Mouse (Mus musculus): ENCODE data around the gene Osbpl7. TPM values are rescaled to one million over a fixed set of nuclear protein-coding genes. Genes with fewer than 3 reads are reported as not detected.
A peak's percentile ranks its signal among the peaks of the same experiment; 100 is the strongest.

Osbpl7 gene
- 10 to 100 TPM; 24.9 to 46.4 TPM for polyA plus RNA-seq (2017; shearing (Covaris generic))

DNA sequence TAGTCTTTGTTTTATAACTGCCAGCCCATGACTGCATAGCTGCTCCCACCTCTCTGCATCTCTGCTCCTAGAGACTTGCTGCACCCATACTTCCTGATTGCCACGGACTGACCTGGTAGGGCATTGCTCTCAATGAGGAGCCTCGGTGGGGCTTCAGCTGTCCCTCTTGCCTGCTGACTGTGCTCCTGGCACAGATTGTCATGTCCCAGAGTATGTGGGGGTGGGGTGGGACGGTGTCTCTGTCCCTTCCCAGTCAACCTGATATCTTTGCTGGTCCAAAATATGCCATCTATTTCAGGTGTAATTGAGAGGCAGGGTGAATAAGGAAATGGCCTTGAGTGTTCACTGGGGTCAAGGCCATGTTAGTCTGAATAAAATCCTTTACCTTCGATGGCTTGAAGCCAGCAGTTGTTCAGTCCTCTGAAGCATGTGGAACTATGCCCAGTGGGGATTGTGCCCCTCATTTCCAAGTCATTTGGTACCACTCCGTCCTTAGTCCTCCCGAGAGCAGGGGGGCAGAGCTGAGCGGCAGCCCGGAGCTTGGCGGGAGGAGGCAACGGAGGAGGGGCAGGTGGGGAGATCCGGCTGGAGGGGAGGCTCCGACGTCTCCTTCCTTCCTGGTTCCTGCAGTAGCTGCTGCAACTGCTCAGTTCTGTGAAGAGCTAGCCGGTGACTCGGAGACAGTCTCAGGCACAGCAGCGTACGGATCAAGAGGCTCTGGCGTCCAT is at the start of gene Osbpl7:
Gene Osbpl7, plus strand, starts transcription at position 413 of the 728 bp plus-strand sequence.
- ATAC-seq, result peak; percentile 90

DNA sequence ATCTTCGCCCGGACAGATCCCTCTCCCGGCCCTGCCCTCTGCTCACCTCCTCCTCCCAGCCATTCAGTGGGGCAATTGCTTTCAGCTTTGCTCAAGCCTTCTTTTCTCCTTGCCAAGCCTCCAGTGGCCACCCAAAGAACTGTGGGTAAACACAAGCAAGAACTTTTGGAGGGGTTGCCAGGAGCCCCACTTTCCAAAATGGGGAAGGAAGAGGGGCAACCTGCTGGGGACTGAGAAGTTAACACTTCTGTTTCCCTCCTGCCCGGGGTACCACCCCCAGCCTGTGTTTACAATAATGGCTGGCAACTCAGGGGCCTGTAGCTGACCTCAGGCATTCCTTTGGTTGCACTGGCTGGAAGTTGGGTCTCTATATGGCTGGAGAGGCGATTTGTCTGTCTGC is 47.3 kb upstream of the Osbpl7 start:
- no peak for ATAC-seq

DNA sequence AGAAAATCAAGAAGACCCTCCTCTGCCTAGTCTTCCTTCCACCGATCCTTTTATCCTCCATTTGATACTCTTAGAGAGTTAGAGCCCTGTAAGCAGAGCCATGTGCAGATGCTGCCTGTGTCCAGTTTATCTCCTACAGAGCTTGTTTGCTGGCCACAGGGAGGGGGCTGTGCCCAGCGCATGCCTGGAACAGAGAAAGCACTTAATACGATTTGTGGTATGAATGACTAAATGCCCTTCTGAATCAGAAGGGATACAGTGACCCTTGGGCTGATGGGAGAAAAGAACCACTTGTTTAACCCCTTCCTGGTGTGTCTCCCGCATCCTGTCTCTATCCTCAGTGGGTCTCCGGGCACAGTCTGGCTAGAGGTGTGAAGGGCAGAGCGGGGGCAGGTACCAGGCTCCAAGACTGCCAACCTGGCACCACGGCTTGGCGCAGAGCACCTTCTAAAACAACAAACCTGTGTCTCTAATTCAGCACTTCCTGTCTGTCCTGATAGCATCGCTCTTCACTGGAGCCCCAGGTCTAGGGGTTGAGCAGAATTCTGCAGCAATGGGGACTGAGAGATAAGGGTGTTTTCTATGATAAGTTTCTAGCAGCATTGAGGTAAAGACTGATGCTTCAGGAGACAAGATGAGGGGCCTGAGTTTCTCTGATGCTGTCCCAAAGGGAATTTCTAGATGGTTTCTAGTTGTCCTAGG is 43.2 kb upstream of the Osbpl7 start:
- ATAC-seq, result peak; percentile 94

DNA sequence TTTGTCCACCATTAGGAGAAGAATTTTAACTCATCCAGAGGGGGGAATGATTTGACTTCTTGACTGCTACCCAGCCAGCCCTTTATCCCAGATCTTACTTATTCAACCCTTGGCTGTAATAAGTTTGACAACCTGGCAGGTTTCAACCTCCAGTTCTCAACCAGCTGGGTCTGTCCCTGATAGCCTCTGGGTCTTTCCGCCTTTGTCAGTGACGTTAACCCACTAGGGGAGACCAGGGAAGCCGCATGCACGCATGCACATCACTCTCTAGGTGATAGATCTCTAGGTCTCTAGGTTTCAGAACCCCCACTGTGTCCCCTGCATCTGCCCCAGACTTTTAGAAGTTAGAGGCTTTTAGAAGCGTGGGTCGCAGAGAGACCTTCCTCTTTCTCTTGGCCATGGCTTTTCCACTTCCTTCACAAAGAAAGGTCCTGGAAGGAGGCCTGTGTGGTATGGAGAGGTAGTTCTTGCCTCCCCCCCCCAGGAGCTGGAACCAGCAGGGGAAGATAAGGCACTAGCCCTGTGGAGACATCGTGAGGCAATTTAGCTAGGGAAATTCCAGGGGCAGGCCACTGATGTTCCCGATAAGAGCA is 41.1 kb upstream of the Osbpl7 start:
- no peak for ATAC-seq

DNA sequence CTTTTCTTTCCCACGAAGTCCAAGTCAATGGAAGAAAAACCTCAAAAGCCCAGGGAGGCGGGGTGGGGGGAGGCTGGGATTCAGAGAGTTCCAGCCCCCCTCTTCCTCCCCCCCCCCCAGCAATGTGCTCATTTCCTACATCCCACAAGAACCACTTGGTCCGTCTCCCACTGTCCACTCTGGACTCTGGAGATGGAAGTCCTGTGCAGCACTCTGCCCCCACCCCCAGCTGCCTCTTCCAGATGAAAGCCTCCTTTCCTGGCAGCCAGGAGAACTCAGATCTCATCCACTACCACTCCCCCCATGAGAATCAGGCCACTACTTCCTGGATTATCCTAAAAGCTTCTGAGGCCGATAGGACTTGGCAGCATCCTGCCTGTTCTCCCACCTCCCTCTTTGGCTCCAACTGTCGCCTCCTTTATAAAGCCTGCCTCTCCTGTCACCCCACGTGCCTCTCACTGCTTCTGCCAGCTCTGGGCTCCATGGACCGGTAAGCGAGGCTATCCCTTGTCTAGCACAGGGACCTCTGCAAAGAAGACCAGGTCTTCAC is 37.2 kb upstream of the Osbpl7 start, which contains the start of gene Sp6:
Gene Sp6, plus strand, starts transcription at position 274 of the 550 bp plus-strand sequence.
- ATAC-seq, result no peak

DNA sequence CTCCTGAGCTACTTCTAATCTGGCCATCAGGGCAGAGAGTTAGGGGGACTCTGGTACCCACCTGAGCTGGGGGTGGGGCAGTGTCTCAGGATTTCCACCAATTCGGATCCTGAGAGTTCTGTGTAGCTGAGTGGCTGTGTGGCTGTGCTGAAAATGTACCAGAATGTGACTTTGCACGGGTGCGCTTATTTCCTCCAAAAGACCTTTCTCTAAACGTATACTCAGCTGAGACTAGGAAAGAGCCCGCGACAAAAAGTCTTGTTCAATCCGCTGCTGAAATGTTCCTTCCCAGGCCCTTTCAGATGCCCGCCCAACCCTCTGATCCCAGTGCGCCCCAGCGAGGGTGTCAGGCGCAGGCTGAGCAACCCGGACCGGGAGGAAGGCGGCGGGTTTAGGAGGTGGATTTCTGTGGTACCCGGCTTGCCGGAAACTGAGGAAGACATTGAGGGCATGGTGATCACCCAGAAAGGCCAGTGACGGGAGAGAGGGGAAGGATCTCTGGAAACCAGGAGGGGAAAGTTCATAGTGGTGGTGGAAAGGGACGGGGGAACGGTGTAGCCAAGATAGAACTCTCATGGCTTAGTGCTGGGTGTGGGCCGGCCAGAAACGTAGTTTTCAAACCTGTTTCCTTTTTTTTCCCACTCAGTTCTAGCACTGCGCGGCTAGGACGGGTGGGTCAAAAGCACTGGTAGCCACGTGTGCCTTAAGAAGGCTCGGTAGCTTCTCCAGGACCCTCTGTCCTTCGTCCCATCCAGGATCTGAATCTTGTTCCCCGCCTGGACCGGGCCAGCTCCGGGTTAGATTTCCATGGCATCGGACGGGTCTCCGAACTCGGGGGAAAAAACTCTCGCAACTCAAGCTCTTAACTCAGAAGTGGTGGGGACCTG is 32.5 kb upstream of the Osbpl7 start:
- ATAC-seq, result no peak

DNA sequence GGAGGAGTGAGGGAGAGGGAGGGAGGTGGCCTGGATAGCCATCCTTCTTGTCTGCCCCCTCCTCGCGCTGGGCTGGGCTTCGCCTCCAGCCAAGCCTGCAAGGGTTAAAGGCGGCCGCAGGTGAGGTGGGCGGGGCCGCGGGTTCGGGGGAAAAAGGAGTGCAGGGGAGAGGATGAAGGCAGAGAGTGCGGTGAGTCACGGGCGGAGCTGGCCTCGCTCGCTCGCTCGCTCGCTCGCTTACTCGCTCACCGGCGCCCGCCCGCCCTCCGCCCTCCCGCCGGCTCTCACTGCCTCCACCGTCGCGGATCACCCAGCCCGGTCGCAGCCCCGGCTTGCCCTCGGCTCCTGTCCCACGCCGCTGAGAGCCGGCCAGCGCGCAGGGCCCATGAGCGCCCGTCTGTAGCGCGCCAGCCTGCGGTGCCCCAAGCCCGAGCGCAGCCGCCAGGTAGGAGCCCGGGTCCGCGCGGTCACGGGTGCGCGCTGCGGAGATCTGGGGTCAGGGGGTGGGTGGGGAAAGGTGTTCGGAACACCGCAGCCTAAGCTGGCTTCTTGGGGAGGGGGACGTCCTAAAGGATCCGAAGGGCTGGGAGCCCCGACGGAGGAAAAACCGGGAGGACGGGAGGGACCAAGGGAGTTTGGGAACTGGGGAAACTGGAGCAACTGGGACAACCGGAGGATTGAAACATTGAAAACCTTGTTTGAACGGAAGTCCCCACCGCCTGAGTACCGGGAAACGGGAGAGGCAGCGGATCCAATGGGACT is 31.7 kb upstream of the Osbpl7 start:
- peak; percentile 33 for ATAC-seq

DNA sequence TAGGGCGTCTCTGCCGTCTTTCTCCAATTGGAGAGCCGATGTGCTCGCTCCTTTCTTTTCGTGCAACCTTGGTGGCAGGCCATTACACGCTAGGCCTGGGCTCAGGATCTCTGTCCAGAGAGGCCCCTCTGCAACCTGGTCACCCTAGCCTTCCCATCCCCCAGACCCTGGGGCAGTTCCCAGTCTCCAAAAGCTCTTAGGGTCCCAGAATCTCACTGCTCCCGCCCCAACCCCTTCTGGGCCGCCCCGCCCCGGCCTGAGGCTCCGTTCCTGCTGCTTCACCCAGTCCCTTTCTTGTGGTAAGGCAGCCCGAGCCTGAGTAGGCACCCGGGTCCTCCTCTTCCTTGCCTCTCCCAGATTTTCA is 31.1 kb upstream of the Osbpl7 start:
- ATAC-seq, result no peak

DNA sequence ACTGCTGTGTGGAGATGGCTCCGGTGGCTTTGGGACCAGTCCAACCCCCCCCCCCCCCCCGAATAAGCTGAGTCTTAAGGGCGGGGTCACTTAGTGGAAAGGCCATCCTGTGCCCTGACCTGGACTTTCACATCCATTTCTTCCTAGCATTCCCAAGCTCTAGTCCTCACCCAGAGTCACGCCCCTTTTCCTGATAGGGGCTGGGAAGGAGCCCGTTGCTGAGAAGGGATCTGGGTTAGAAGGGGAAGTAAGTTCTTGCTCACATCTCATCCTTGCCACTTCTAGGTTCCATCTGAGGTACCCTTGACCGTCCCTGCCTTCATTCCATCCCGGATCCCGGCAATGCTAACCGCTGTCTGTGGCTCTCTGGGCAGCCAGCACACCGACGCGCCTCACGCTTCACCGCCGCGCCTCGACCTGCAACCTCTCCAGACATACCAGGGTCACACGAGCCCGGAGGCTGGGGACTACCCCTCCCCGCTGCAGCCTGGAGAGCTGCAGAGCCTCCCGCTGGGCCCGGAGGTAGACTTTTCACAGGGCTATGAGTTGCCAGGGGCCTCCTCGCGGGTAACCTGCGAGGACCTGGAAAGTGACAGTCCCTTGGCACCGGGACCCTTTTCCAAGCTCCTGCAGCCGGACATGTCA is 29.2 kb upstream of the Osbpl7 start:
- ATAC-seq, result no peak

DNA sequence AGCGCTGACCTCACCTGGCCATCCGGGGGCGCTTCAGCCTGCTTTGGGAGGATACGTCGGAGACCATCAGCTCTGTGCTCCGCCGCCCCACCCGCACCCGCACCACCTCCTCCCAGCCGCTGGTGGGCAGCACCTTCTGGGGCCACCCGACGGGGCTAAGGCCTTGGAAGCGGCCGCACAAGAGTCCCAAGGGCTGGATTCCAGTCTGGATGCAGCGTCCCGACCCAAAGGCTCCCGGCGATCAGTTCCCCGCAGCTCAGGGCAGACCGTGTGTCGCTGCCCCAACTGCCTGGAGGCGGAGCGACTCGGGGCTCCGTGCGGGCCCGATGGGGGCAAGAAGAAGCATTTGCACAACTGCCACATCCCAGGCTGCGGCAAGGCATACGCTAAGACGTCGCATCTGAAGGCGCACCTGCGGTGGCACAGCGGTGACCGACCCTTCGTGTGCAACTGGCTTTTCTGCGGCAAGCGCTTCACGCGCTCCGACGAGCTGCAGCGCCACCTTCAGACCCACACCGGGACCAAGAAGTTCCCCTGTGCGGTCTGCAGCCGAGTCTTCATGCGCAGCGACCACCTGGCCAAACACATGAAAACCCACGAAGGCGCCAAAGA is 28.4 kb upstream of the Osbpl7 start:
- peak; percentile 65 for ATAC-seq

DNA sequence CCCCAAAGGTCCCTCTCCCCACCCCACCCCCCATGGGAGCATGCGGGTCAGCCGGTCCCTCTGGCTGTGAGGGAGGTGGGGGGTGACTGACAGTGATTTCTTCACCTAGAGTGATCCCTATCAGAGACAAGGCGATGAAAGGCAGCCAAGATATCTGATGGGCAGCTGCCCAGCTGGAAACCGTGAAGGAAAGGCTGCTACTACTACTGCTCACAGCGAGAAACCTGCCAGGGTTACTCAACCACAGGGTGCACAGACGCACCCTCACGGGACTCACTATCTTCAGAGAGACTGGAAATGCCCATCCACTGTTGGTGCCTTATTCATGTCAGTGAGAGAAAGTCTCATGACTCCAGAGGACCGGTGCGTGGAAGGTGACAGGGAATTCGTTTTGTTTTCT is 25.5 kb upstream of the Osbpl7 start:
- no peak for ATAC-seq

DNA sequence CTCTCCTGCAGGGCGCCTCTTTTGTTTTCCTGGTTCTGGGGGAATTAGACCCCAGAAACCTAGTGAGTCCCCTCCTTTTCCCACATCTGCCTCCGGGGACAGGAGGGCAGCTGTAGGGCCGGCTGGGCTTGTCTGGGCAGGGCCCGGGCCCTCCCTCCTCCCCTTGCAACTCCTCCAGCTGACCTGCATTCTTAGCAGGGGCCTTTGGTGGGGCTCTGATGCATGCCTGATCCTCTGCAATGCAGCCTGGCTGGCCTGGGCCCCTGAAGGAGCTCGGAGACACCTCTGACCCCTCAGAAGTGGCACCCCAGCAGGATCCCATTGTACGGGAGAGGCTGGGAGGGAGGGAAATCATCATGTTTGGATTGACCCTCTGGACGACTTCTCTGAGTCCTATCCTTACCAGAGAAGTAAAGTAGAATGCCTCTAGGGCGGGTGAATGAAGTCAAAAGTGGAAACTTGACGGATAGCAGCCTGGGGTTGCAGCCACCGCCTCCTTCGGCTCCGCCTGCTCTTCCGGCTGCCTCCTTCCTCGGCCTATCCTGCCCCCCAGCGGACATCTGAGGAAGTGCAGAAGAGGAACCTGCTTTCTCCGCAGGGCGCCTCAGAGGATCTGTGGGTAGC is 24.6 kb upstream of the Osbpl7 start:
- peak; percentile 66 for ATAC-seq

DNA sequence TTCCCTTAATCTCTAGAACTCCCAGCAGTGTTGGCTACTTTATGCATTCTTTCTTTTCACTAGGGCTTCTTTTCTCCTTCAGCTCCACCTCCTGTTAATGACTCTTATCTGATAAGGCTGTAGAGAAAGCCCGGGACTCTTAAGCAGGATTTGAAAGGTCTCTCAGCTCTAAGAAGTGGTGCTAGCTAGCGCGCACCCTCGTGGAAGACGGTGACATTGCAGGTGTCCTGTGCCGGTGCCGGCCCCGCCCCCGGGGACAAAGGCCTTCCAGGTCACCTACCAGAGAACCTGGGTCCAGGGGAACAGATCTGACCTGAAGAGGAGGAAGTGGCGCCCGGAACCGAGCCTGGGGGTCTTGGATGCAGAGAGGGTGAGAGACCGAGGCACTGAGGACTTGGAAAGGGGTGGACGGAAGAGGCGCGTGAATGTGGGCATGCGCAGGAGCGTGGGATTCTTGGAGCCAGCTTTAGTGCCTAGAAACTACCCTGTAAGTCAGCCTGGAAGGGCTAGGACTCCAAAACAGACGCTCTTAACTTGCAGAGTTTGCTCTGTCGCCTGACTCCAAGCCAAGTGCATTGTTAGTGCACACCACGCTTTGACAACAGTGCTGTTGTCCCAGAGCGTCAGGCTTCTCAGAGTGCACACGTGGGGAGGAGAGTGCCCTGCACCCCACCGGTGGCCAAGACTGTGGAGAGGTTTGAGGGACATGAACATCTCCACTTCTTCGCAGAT is 20.6 kb upstream of the Osbpl7 start, which contains the start of gene Scrn2:
Gene Scrn2, plus strand, starts transcription at position 253 of the 732 bp plus-strand sequence.
- ATAC-seq, result peak; percentile 78

DNA sequence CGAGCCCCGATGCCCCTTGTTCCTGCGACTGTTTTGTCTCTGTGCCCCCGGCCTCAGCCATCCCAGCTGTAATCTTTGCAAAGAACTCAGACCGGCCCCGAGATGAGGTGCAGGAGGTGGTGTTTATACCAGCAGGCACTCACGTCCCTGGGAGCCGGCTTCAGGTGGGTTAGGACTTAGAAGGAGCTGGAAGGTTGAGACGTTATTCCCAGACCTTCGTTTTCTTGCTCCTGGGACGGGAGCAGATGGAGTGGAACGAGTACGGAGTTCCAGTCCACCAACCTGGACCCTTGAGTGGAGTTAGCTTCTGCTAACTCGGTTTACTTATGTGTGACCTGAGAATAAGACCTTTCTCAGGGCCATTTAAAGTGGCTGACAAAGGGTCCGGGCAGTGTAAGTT is 20.0 kb upstream of the Osbpl7 start:
- ATAC-seq, result peak; percentile 2

DNA sequence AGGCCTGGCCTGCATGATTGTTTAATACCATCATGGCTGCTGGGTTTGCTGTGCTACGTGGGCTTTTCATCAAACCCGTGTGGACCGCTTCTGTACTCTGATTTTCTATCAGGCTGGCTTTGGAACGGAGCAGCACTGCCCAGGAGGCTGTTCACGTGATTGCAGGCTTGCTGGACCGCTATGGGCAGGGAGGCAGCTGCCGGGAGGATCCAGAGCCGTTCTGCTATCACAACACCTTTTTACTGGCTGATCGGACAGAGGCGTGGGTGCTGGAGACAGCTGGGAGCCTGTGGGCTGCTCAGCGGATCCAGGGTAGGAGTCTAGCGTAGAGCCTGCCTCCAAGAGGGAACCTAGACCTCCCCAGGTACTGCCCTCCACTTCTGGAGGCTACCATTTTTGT is 18.5 kb upstream of the Osbpl7 start:
- ATAC-seq, result no peak

DNA sequence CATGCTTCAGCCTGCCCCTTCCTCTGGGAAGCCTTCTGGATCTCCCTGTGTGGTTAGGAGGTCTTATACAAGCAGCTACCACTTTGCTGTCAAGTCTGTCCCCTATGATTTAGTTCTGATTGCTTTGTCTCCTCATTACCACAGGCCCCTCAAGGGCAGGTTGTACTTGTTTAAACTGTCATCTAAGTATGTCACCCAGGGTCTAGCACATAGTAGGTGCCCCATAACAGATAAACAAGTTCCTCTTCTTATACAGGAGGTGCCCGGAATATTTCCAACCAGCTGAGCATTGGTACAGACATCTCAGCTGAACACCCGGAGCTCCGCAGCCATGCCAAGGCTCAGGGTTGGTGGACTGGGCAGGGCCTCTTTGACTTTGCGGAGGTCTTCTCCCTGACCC is 17.9 kb upstream of the Osbpl7 start:
- ATAC-seq, result no peak

DNA sequence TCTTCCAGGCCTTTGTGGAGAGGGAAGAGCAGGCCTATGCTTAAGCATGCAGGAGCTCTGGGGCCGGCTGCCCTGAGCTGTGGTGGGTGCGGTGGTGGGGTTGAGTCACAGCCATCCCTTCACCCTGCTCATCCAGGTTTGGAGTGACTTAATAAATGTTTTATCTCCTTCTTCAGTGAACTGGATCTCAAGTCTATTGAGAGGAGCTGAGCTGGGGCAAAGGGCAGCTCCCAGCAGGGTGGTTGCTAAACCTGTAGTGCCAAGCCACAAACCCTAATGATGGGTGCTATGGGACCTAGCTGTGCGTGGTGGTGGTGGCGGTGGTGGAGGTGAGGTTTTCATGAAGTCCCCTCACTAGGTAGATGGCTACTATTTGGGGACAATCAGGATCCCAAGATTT is 16.6 kb upstream of the Osbpl7 start:
- no peak for ATAC-seq

DNA sequence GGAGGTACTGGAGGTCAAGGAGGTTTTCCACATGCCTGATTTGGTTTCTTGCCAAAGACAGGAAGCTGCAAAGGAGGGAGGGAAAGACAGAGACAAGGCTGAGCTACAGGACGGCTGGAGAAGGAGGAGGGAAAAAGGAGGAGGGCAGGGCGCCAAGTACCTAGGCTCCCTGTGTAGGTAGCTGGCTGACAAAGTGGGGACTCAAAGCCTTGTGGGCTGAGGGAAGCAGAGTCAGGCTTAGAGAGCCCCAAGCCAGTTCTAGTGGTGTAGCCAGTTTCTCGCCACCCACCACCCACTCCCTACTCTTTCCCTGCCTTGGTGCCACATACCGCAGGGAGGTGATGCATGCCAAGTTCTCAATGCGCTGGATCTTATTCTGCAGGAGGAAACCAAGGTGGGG is 14.3 kb upstream of the Osbpl7 start:
- no peak for ATAC-seq

DNA sequence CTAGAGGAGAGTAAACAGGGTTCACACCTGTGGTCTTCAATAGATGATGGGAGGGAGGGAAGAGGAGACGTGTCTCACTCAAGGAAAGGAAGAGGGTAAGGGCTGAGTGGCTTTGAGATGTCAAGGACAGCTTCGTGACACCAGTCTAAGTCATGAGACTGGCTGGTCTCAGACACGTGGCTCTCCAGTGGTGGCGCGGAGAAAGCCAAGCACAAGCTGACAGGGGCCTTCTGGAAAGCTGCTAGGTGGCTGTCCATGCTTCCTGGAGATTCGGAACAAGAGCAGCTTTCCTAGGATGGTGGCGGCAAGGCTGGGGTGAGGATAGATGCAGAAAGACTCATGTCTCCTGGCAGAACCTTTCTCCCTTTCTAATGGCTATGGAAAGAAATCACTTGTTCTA is 11.5 kb upstream of the Osbpl7 start:
- ATAC-seq, result no peak

Data from CD4-positive, CD25-positive, alpha-beta regulatory T cell, adult 4 months (primary cell).